Mouse (Mus musculus): ENCODE measurements at regions not wholly inside any gene's neighbourhood (a gene's known extent, or its start where the extent isn't known, plus 50 kb on each side); places are given as distances from the start of the nearest gene placed in this dataset.

- TF ChIP-seq GATA1 (IDR thresholded peaks at IDR 0.05; ENCODE audit: borderline replicate concordance, low read length), result no peak
- no peak for TF ChIP-seq FLI1 (IDR thresholded peaks at IDR 0.05; ENCODE audit: low read length)
Measured at GRCm38 (mm10) chr9:95282502-95282901, 124.0 kb downstream of the Chst2 start.

All from megakaryocyte, embryonic 14.5 days (primary cell).